In the genomic region with DNA sequence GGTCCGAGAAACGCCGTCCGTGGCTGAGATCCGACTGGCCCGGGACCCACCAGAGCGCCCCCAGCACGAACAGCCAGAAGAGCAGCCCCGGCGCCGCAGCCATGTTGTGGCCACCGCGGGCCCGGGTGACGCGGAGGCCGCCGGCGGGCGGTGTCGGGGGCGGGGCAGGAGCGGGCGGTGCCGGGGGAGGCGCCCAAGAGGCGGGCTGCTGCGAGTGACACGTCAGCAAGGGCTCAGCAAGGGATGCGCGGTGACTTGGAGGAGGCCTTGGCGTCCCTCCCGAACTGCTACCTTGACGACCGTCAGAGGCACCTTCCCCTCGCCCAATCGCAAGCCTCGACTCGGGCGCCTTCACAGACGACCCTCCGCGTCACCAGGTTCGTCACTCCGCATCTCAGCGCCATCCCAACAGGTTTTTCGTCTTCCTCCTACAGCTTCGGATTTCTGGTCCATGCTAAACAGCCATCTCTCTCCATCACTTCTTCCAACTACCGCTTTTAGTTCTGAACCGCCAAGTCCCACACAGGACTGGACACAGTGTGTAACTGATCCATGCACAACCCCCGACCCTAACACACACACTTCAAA, we compare ENCODE assay signal across 8 mouse cellular contexts. TPM values are rescaled to one million over a fixed set of nuclear protein-coding genes. Genes with fewer than 3 reads are reported as not detected.
DNase-seq lines count a peak whose midpoint lies in the region; ATAC-seq and TF ChIP-seq lines count a peak whose summit lies in the region.

Gene Mia3 (minus strand): TSS at position 127 of the 588 bp plus-strand sequence.

- H3K4me1 ChIP-seq in ES-Bruce4 (ENCODE audit: control insufficient read depth, insufficient read depth, low read length) = no peaks in the 10 kb centered on the region
- peaks cover 6% of the 10 kb centered on the region; the same call in 1 of the 2 replicates for H3K4me1 ChIP-seq in forebrain, embryonic 14.5 days (ENCODE audit: control insufficient read depth, insufficient read depth, low read length)
- H3K4me1 ChIP-seq in neural tube, embryonic 15.5 days = peaks cover 29% of the 10 kb centered on the region

- TF ChIP-seq CTCF in ES-Bruce4 (IDR thresholded peaks at IDR 0.05; ENCODE audit: low read depth, low read length) = no peak

- TF ChIP-seq EP300 in ES-Bruce4 (IDR thresholded peaks at IDR 0.05; ENCODE audit: insufficient read depth, low read depth, low read length) = no peak

- peak; percentile 99 for ATAC-seq in cerebellum, adult (ENCODE audit: insufficient number of reproducible peaks, low FRiP score, low TSS enrichment)
- ATAC-seq in forebrain, embryonic 14.5 days = peak; percentile 98
- peak; percentile 98 for ATAC-seq in neural tube, embryonic 15.5 days (ENCODE audit: low FRiP score)

- peak within 1 kb of the TSS; percentile 86 for H3K4me3 ChIP-seq in ES-Bruce4 (ENCODE audit: low read depth, low read length)
- peak within 1 kb of the TSS; percentile 82 for H3K4me3 ChIP-seq in forebrain, embryonic 14.5 days (ENCODE audit: low read depth, low read length)
- H3K4me3 ChIP-seq in neural tube, embryonic 15.5 days (replicated peaks) = peak within 1 kb of the TSS; percentile 84

- peak within 1 kb of the TSS; percentile 92 for H3K9ac ChIP-seq in ES-Bruce4 (ENCODE audit: low read depth, poor library complexity, severe bottlenecking)
- H3K9ac ChIP-seq in forebrain, embryonic 14.5 days (ENCODE audit: low read length) = peak within 1 kb of the TSS; percentile 89
- H3K9ac ChIP-seq in neural tube, embryonic 15.5 days (replicated peaks) = peak within 1 kb of the TSS; percentile 66

- peak; percentile 11 for TF ChIP-seq POLR2A in ES-Bruce4 (IDR thresholded peaks at IDR 0.05; ENCODE audit: insufficient read depth, low read length)

- peak; percentile 98 for DNase-seq in forebrain, embryonic 14.5 days (ENCODE audit: low spot score)
- DNase-seq in heart, postnatal 14 days = peak; percentile 95 to 96
- DNase-seq in layer of hippocampus, adult 11-12 months (ENCODE audit: low spot score) = peak; percentile 96
- DNase-seq in lung, adult 18-20 months = peak; percentile 94 to 97
- peak; percentile 86 for DNase-seq in testis, postnatal 14 days (ENCODE audit: low spot score)

- H3K4me2 ChIP-seq in forebrain, embryonic 14.5 days (ENCODE audit: low read length) = peak within 1 kb of the TSS; percentile 96
- peak within 1 kb of the TSS; percentile 85 for H3K4me2 ChIP-seq in neural tube, embryonic 15.5 days

- no peaks in the 10 kb centered on the region for H3K27me3 ChIP-seq in ES-Bruce4 (ENCODE audit: control insufficient read depth, insufficient read depth, low read length, poor library complexity, severe bottlenecking)
- H3K27me3 ChIP-seq in forebrain, embryonic 14.5 days (replicated peaks; ENCODE audit: control insufficient read depth, insufficient read depth, low read length) = no peaks in the 10 kb centered on the region
- H3K27me3 ChIP-seq in neural tube, embryonic 15.5 days (replicated peaks) = no peaks in the 10 kb centered on the region

- no peak within 1 kb of the TSS for H3K27ac ChIP-seq in ES-Bruce4 (ENCODE audit: insufficient read depth, low read length)
- peak within 1 kb of the TSS; percentile 52 for H3K27ac ChIP-seq in forebrain, embryonic 14.5 days (ENCODE audit: low read depth, low read length)
- peak within 1 kb of the TSS; percentile 87 for H3K27ac ChIP-seq in neural tube, embryonic 15.5 days (replicated peaks)

- H3K36me3 ChIP-seq in ES-Bruce4 (ENCODE audit: control insufficient read depth, insufficient read depth, low read length, poor library complexity, severe bottlenecking) = no peaks in the 10 kb centered on the region; the same call in 1 of the 2 replicates
- peaks cover 13% of the 10 kb centered on the region for H3K36me3 ChIP-seq in forebrain, embryonic 14.5 days (ENCODE audit: control insufficient read depth, insufficient read depth, low read length)
- H3K36me3 ChIP-seq in neural tube, embryonic 15.5 days = peaks cover 13% of the 10 kb centered on the region

- no peaks in the 10 kb centered on the region for H3K9me3 ChIP-seq in ES-Bruce4 (replicated peaks; ENCODE audit: control insufficient read depth, insufficient read depth, low read length, poor library complexity, severe bottlenecking)
- no peaks in the 10 kb centered on the region for H3K9me3 ChIP-seq in forebrain, embryonic 14.5 days (replicated peaks; ENCODE audit: control insufficient read depth, low read length)
- H3K9me3 ChIP-seq in neural tube, embryonic 15.5 days (replicated peaks) = no peaks in the 10 kb centered on the region

- WGBS in forebrain, embryonic 14.5 days = 1% methylated on average over 47 of the region's 51 CpGs
- WGBS in neural tube, embryonic 15.5 days = 1% methylated on average over 49 of the region's 51 CpGs

- intact Hi-C loops in heart, postnatal 14 days (cut with DNase I) = loop anchor here (2.0 kb wide), 1 partner anchor 17 kb away; no protein-coding TSS in a partner anchor

RNA-seq across cellular contexts. Expression of gene Mia3, which starts in this region (rescaled TPM):
- 155 and 167 TPM in 2 replicates for polyA plus RNA-seq in ES-Bruce4 (2011; ENCODE audit: insufficient read depth, insufficient read length, low read depth, missing spikeins)
- 62.9 and 89.3 TPM in 2 replicates for polyA plus RNA-seq in forebrain, embryonic 14.5 days (2014; fragmentation: Nextera tagmentation; extraction: Ambion mirVana)
- 100 to 1,000 TPM; 104 to 115 TPM for total RNA-seq in heart, postnatal 14 days (2021)
- 101 and 112 TPM in 2 replicates for polyA plus RNA-seq in neural tube, embryonic 15.5 days (2015; fragmentation: Nextera tagmentation; extraction: Ambion mirVana)
